Mouse (Mus musculus) stomach, postnatal 0 days (tissue): Measurements from ENCODE around the gene Zzef1. TPM values are rescaled to one million over a fixed set of nuclear protein-coding genes. Genes with fewer than 3 reads are reported as not detected.

Experiments used
- ATAC-seq: fragments of 200-750 bp; cut with Nextera tagmentation; 2 replicates; pipeline ENCODE4 v1.8.0; 2017; ENCODE audit not compliant: low FRiP score, low TSS enrichment
- DNase-seq: peaks from one replicate; pipeline ENCODE4 v3.0.0-alpha.2; 2016; ENCODE audit warnings: low spot score
- H3K27ac ChIP-seq: fragments of 300-500 bp; sonication (generic); replicated peaks from 2 replicates; pipeline ENCODE4 v1.5.1; 2014; ENCODE audit warnings: mild to moderate bottlenecking, control low read depth
- H3K27me3 ChIP-seq: fragments of 300-500 bp; sonication (generic); 2 replicates; pipeline ENCODE4 v1.6.1; 2014; ENCODE audit warnings: low read length; ENCODE audit not compliant: control insufficient read depth, insufficient read depth
- H3K36me3 ChIP-seq: fragments of 300-500 bp; sonication (generic); 2 replicates; pipeline ENCODE4 v1.6.1; 2014; ENCODE audit warnings: low read length, mixed read lengths; ENCODE audit not compliant: control insufficient read depth, insufficient read depth
- H3K4me1 ChIP-seq: fragments of 300-500 bp; sonication (generic); replicated peaks from 2 replicates; pipeline ENCODE4 v1.6.1; 2014; ENCODE audit warnings: antibody characterized with exemption; ENCODE audit not compliant: control insufficient read depth, insufficient read depth
- H3K4me2 ChIP-seq: fragments of 300-500 bp; sonication (generic); replicated peaks from 2 replicates; pipeline ENCODE4 v1.6.1; 2014; ENCODE audit warnings: low read depth, mild to moderate bottlenecking, control low read depth, moderate library complexity
- H3K4me3 ChIP-seq: fragments of 300-500 bp; sonication (generic); 2 replicates; pipeline ENCODE4 v1.5.1; 2014; ENCODE audit warnings: low read depth, low read length, control low read depth
- H3K9ac ChIP-seq: fragments of 300-500 bp; sonication (generic); 2 replicates; pipeline ENCODE4 v1.6.1; 2014; ENCODE audit warnings: mild to moderate bottlenecking, low read length, control low read depth, mixed read lengths
- H3K9me3 ChIP-seq: fragments of 300-500 bp; sonication (generic); 2 replicates; pipeline ENCODE4 v1.6.1; 2016; ENCODE audit warnings: low read length; ENCODE audit not compliant: control insufficient read depth
- CTCF ChIP-seq: IDR thresholded peaks from 2 replicates; pipeline ENCODE4 v1.5.1; 2016; ENCODE audit warnings: antibody characterized with exemption, low read depth, mild to moderate bottlenecking, moderate library complexity
- EP300 ChIP-seq: optimal IDR thresholded peaks from 2 replicates; pipeline ENCODE3; 2016; ENCODE audit warnings: antibody characterized with exemption
- WGBS: fragments of 180-500 bp; shearing (Covaris S2); extraction: QIAGEN DNeasy Blood & Tissue Kit; methylation state at CpG from one replicate; pipeline ENCODE4 v1.1.7; 2014; 5-methylcytosine and 5-hydroxymethylcytosine counted together
- polyA plus RNA-seq: library from polyadenylated mRNA; unstranded; fragments of >200 nt; fragmentation: Nextera tagmentation; extraction: Ambion mirVana; gene quantifications from 2 replicates; pipeline ENCODE4 v1.2.1, GENCODE M21; 2015

Gene Zzef1
- polyA plus RNA-seq, 1 experiment from 2014 or later, result 5.4 TPM

GRCm38 (mm10) chr11:72821041-72821440 lies 25.0 kb downstream of the Zzef1 start:
- TF ChIP-seq EP300 (no peak), CTCF (no peak)
- Histone ChIP-seq H3K9ac (no peak overlapping the region), H3K27ac (no peak overlapping the region), H3K36me3 (peaks cover 11% of the 10 kb centered on the region), H3K4me3 (no peak overlapping the region), H3K9me3 (no peaks in the 10 kb centered on the region), H3K4me1 (no peaks in the 10 kb centered on the region), H3K27me3 (no peaks in the 10 kb centered on the region), H3K4me2 (no peak overlapping the region)
- DNase-seq (peak; percentile 36), ATAC-seq (0 out of 2 replicates have a peak, but pooled peaks have one; percentile 49)
- WGBS, result 69% methylated on average over 7 of the region's 7 CpGs

DNA sequence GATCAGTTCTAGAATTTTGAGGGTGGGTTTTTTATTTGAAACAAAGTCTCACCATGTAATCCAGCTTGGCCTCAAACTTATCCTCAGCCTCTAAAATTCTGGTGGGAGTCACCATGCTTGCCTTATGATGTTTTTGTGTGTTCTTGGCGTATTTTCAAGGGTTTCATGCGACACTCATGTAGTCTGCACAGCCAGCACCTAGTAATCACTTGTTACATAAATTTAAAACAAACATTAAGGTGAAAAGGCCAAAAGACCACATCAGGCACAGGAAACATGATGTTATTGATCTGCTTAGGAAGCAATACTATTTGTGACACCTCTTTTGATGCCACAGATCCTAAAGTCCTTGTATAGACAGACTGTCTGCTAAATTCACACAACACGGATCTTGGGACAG lies 33.8 kb downstream of the Zzef1 start:
- H3K4me3 ChIP-seq, result no peak overlapping the region
- H3K36me3 ChIP-seq, result peaks cover 17% of the 10 kb centered on the region
- DNase-seq, result no peak
- ATAC-seq, result no peak
- no peaks in the 10 kb centered on the region for H3K27me3 ChIP-seq
- no peaks in the 10 kb centered on the region for H3K4me1 ChIP-seq
- no peak overlapping the region for H3K9ac ChIP-seq
- TF ChIP-seq EP300 (no peak), CTCF (no peak)
- H3K27ac ChIP-seq, result no peak overlapping the region
- 91% methylated on average over 3 of the region's 3 CpGs for WGBS
- H3K4me2 ChIP-seq, result no peak overlapping the region
- no peaks in the 10 kb centered on the region for H3K9me3 ChIP-seq

DNA sequence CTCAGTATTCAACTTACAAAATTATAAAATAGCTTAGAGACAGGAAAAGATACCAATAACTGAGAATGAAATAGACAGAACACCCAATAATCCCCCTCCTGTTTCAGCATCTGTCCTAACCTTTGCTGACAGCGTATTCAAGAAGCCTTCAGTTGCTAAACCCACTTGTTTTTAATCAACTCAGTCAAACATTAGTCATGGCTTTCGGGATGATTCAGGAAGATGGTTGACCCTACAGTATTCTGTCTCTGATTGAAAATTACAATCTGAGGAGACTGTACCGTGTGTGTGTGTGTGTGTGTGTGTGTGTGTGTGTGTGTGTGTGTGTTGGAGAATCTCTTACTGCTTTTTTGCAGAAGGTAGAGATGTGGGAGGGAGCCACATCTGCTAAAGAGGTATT lies 46.7 kb downstream of the Zzef1 start:
- no peak overlapping the region for H3K27ac ChIP-seq
- DNase-seq (no peak), ATAC-seq (no peak)
- H3K4me2 ChIP-seq, result no peak overlapping the region
- H3K9ac ChIP-seq, result no peak overlapping the region
- no peaks in the 10 kb centered on the region for H3K4me1 ChIP-seq
- peaks cover 9% of the 10 kb centered on the region; the same call in 1 of the 2 replicates for H3K36me3 ChIP-seq
- 76% methylated on average over 3 of the region's 3 CpGs for WGBS
- H3K4me3 ChIP-seq, result no peak overlapping the region
- TF ChIP-seq EP300 (no peak), CTCF (no peak)
- H3K9me3 ChIP-seq, result no peaks in the 10 kb centered on the region
- H3K27me3 ChIP-seq, result no peaks in the 10 kb centered on the region

- H3K36me3 ChIP-seq, result peaks cover 9% of the 10 kb centered on the region; the same call in 1 of the 2 replicates
- no peaks in the 10 kb centered on the region for H3K4me1 ChIP-seq
- H3K4me3 ChIP-seq, result no peak overlapping the region
- TF ChIP-seq CTCF, result no peak
- no peak for TF ChIP-seq EP300
- peak; percentile 54 for DNase-seq
- H3K9me3 ChIP-seq, result no peaks in the 10 kb centered on the region
- peak; percentile 65; the same call in 1 of the 2 replicates for ATAC-seq
- H3K27ac ChIP-seq, result no peak overlapping the region
- H3K4me2 ChIP-seq, result no peak overlapping the region
- H3K27me3 ChIP-seq, result no peaks in the 10 kb centered on the region
- H3K9ac ChIP-seq, result no peak overlapping the region
Measured at GRCm38 (mm10) chr11:72843576-72843975, 47.5 kb downstream of the Zzef1 start.

DNA sequence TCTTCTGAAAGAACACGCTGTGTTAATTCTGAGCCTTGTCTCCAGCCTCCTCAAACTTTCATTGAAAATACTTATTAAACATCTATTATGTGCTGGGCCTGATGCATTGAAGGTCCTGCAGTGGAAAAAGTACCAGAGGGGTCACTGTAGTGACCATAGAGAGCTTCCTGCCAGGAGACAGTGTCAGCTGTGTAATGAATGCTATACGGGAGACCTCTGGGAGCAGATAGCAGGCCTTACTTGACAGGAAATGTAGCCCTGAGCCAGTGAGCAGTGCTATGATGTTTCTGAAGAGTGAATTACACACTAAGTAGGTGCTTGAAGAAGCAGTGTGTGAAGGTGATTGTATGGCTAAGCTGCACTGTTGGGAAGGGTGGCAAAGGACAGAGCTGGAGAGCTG lies 49.5 kb downstream of the Zzef1 start:
- Histone ChIP-seq H3K27ac (0 out of 2 replicates have a peak overlapping the region, but pooled peaks have one; percentile 30), H3K9ac (no peak overlapping the region), H3K4me1 (no peaks in the 10 kb centered on the region), H3K27me3 (no peaks in the 10 kb centered on the region), H3K4me3 (no peak overlapping the region), H3K9me3 (no peaks in the 10 kb centered on the region), H3K4me2 (no peak overlapping the region), H3K36me3 (peaks cover 13% of the 10 kb centered on the region; the same call in 1 of the 2 replicates)
- ATAC-seq, result 0 out of 2 replicates have a peak, but pooled peaks have one; percentile 10
- no peak for DNase-seq
- no peak for TF ChIP-seq EP300
- no peak for TF ChIP-seq CTCF
- 76% methylated on average over 2 of the region's 2 CpGs for WGBS

GRCm38 (mm10) chr11:72846685-72847084 lies 50.7 kb downstream of the Zzef1 start:
- ATAC-seq, result no peak

More at GRCm38 (mm10) chr11:72846685-72847084, 50.7 kb downstream of the Zzef1 start:
- H3K9ac ChIP-seq, result no peak overlapping the region
- no peak overlapping the region for H3K27ac ChIP-seq
- TF ChIP-seq CTCF (no peak), EP300 (no peak)
- no peak overlapping the region for H3K4me2 ChIP-seq
- H3K4me3 ChIP-seq, result no peak overlapping the region
- no peaks in the 10 kb centered on the region for H3K27me3 ChIP-seq
- no peaks in the 10 kb centered on the region for H3K9me3 ChIP-seq
- H3K36me3 ChIP-seq, result peaks cover 15% of the 10 kb centered on the region; the same call in 1 of the 2 replicates
- DNase-seq, result no peak
- H3K4me1 ChIP-seq, result no peaks in the 10 kb centered on the region
